Mouse (Mus musculus): Measurements from ENCODE around the gene Hacd3. TPM values are rescaled to one million over a fixed set of nuclear protein-coding genes. Genes with fewer than 3 reads are reported as not detected.
"Not testable (repeated sequence)": the region's sequence is repeated elsewhere in the genome, so short reads cannot be mapped to it uniquely, and the experiment has no call there.

Hacd3 gene
- polyA plus RNA-seq, 1 experiment from 2014 or later: 52.3 TPM

DNA sequence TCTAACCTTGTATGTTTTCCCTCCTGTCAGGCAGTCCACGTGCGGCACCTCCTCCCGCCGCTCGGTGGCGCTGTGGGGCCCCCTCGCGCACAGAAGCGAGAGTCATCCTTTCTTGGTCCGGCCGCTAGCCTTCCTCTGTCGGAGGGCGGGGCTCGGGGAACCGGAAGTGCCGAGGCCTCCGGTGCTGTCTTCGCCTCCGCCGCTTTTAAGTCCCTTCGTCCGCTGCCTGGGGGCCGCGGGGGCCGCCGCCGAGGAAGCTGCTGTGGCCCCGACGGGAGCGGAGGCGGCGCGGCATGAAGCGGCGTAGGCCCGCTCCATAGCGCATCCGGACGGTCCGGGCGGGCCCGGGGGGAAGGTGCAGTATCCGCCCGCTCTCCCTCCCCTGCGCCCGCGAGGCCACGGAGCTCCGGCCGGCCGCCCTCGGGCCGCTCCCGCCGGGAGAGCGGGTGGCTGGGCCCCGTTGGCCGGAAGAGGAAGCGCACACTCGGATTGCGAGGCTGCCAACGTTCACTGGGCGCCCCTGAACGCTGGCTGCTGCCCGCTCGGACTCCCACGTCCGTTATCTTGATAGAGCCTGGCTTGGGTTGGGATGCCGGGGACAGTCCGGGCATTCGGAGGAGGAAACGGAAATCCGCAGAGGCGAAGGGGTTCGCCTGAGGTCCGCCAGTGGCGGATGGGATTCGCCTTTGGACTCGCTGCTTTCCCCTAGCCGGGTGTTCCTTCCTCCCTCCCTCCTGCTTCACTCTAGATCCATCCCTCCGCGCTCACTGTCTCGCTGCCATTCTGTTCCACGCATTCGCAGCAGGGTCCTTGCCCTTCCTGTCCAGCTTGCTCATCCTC is 11.0 kb upstream of the Hacd3 start, which contains the start of gene Dpp8:
Gene Dpp8 (plus strand): TSS at position 146 of the 840 bp plus-strand sequence.
- H3K27me3 ChIP-seq (ENCODE audit: control insufficient read depth, insufficient read depth, low read length): no peaks in the 10 kb centered on the region
- H3K27ac ChIP-seq (ENCODE audit: low read length): peak within 1 kb of the TSS; percentile 95
- peak within 1 kb of the TSS; percentile 84 for H3K4me2 ChIP-seq (ENCODE audit: low read depth, low read length)
- H3K4me1 ChIP-seq (ENCODE audit: control insufficient read depth, insufficient read depth, low read length): peaks cover 12% of the 10 kb centered on the region
- H3K4me3 ChIP-seq (ENCODE audit: low read length): peak within 1 kb of the TSS; percentile 100
- H3K36me3 ChIP-seq (ENCODE audit: control insufficient read depth, insufficient read depth): no peaks in the 10 kb centered on the region
- WGBS: under 1% methylated on average over 85 of the region's 85 CpGs
- ATAC-seq (replicated peaks; ENCODE audit: extremely low read depth, insufficient read depth, low FRiP score): peak; percentile 92
- peak within 1 kb of the TSS; percentile 98 for H3K9ac ChIP-seq (ENCODE audit: low read length)
- H3K9me3 ChIP-seq (replicated peaks; ENCODE audit: control insufficient read depth, low read length): no peaks in the 10 kb centered on the region

DNA sequence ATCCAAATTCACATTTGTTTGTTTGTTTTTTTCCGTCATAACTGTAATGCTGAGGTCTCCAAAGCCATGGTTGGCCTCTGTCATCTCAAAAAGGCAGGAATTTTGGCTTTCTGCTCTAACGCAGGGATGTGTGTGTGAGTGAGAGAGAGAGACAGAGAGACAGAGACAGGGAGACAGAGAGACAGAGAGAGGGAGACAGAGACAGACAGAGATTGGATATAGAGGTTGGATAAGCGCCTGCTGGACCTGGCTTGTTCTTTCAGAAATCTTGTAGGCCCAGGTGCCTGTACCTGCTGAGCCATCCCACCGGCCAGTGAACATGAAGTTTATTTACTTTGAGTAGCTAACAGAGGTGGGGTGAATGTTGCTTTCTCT is 10.4 kb upstream of the Hacd3 start:
- Histone ChIP-seq H3K4me3 (ENCODE audit: low read length) (peak overlapping the region; percentile 100), H3K36me3 (ENCODE audit: control insufficient read depth, insufficient read depth) (no peaks in the 10 kb centered on the region), H3K9me3 (replicated peaks; ENCODE audit: control insufficient read depth, low read length) (no peaks in the 10 kb centered on the region), H3K4me2 (ENCODE audit: low read depth, low read length) (peak overlapping the region; percentile 50), H3K27ac (ENCODE audit: low read length) (no peak overlapping the region), H3K9ac (ENCODE audit: low read length) (peak overlapping the region; percentile 51), H3K27me3 (ENCODE audit: control insufficient read depth, insufficient read depth, low read length) (no peaks in the 10 kb centered on the region), H3K4me1 (ENCODE audit: control insufficient read depth, insufficient read depth, low read length) (peaks cover 12% of the 10 kb centered on the region)
- WGBS: 34% methylated on average over 4 of the region's 4 CpGs
- no peak for ATAC-seq (replicated peaks; ENCODE audit: extremely low read depth, insufficient read depth, low FRiP score)

DNA sequence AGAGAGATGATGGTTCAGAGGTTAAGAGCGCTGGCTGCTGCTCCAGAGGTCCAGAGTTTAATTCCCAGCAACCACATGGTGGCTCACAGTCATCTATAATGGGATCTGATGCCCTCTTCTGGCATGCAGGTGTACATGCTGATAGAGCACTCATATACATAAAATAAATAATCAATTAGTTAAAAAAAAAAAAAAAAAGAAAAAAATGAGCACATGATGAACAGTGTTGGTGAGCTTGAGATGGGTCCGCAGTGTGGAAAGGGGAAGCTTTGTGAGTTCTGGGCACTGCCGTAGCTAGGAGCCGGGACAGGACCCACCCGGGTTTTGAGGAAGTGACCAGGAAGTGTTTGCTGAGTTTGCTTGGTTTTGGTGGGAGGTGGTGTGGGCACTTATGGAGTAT is 9.9 kb upstream of the Hacd3 start:
- H3K4me2 ChIP-seq (ENCODE audit: low read depth, low read length); H3K27ac ChIP-seq (ENCODE audit: low read length); H3K9ac ChIP-seq (ENCODE audit: low read length); ATAC-seq (replicated peaks; ENCODE audit: extremely low read depth, insufficient read depth, low FRiP score); H3K4me1 ChIP-seq (ENCODE audit: control insufficient read depth, insufficient read depth, low read length); H3K27me3 ChIP-seq (ENCODE audit: control insufficient read depth, insufficient read depth, low read length); H3K36me3 ChIP-seq (ENCODE audit: control insufficient read depth, insufficient read depth); H3K4me3 ChIP-seq (ENCODE audit: low read length); H3K9me3 ChIP-seq (replicated peaks; ENCODE audit: control insufficient read depth, low read length): not testable (repeated sequence)
- 62% methylated on average over 5 of the region's 5 CpGs for WGBS

DNA sequence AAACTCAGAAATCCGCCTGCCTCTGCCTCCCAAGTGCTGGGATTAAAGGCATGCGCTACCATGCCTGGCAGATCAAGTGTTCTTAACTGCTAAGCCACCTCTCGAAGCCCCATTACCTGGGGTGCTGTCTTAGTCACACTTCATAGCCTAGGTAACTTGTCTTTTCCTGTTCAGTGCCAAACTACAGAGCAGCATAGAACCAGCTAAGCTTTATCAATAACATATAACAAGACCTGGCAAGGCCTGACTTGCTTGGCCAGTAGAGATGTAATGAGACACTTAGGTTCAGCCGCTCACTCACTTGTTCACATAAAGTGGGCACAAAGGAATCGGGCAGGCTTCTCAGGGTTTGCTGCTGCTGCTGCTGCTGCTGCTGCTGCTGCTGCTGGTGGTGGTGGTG is 6.8 kb upstream of the Hacd3 start:
- H3K4me3 ChIP-seq (ENCODE audit: low read length): no peak overlapping the region
- H3K9me3 ChIP-seq (replicated peaks; ENCODE audit: control insufficient read depth, low read length): no peaks in the 10 kb centered on the region
- no peak for ATAC-seq (replicated peaks; ENCODE audit: extremely low read depth, insufficient read depth, low FRiP score)
- H3K4me2 ChIP-seq (ENCODE audit: low read depth, low read length): no peak overlapping the region
- 91% methylated on average over 5 of the region's 5 CpGs for WGBS
- no peaks in the 10 kb centered on the region for H3K36me3 ChIP-seq (ENCODE audit: control insufficient read depth, insufficient read depth)
- H3K4me1 ChIP-seq (ENCODE audit: control insufficient read depth, insufficient read depth, low read length): peaks cover 7% of the 10 kb centered on the region
- H3K27ac ChIP-seq (ENCODE audit: low read length): no peak overlapping the region
- H3K27me3 ChIP-seq (ENCODE audit: control insufficient read depth, insufficient read depth, low read length): no peaks in the 10 kb centered on the region
- no peak overlapping the region for H3K9ac ChIP-seq (ENCODE audit: low read length)

- Histone ChIP-seq H3K27ac (ENCODE audit: low read length) (no peak overlapping the region), H3K36me3 (ENCODE audit: control insufficient read depth, insufficient read depth) (no peaks in the 10 kb centered on the region), H3K9ac (ENCODE audit: low read length) (no peak overlapping the region), H3K4me3 (ENCODE audit: low read length) (no peak overlapping the region), H3K4me2 (ENCODE audit: low read depth, low read length) (no peak overlapping the region), H3K27me3 (ENCODE audit: control insufficient read depth, insufficient read depth, low read length) (no peaks in the 10 kb centered on the region), H3K9me3 (replicated peaks; ENCODE audit: control insufficient read depth, low read length) (no peaks in the 10 kb centered on the region), H3K4me1 (ENCODE audit: control insufficient read depth, insufficient read depth, low read length) (peaks cover 7% of the 10 kb centered on the region)
- WGBS: 72% methylated on average over 7 of the region's 7 CpGs
- ATAC-seq (replicated peaks; ENCODE audit: extremely low read depth, insufficient read depth, low FRiP score): no peak
These were observed 5.7 kb upstream of the Hacd3 start for GRCm38 (mm10) chr9:65027241-65027640.

- no peak for ATAC-seq (replicated peaks; ENCODE audit: extremely low read depth, insufficient read depth, low FRiP score)
- Histone ChIP-seq H3K27ac (ENCODE audit: low read length) (no peak overlapping the region), H3K4me3 (ENCODE audit: low read length) (no peak overlapping the region), H3K9ac (ENCODE audit: low read length) (no peak overlapping the region), H3K4me1 (ENCODE audit: control insufficient read depth, insufficient read depth, low read length) (peaks cover 21% of the 10 kb centered on the region), H3K4me2 (ENCODE audit: low read depth, low read length) (no peak overlapping the region), H3K36me3 (ENCODE audit: control insufficient read depth, insufficient read depth) (no peaks in the 10 kb centered on the region), H3K27me3 (ENCODE audit: control insufficient read depth, insufficient read depth, low read length) (no peaks in the 10 kb centered on the region), H3K9me3 (replicated peaks; ENCODE audit: control insufficient read depth, low read length) (no peaks in the 10 kb centered on the region)
- WGBS: 88% methylated on average over 3 of the region's 3 CpGs
These were observed 2.0 kb upstream of the Hacd3 start for GRCm38 (mm10) chr9:65023447-65023846.

GRCm38 (mm10) chr9:65022580-65023135 is 1.2 kb upstream of the Hacd3 start:
- Histone ChIP-seq H3K9ac (ENCODE audit: low read length) (no peak overlapping the region), H3K4me1 (ENCODE audit: control insufficient read depth, insufficient read depth, low read length) (peaks cover 21% of the 10 kb centered on the region), H3K36me3 (ENCODE audit: control insufficient read depth, insufficient read depth) (no peaks in the 10 kb centered on the region), H3K27ac (ENCODE audit: low read length) (no peak overlapping the region), H3K4me2 (ENCODE audit: low read depth, low read length) (no peak overlapping the region), H3K4me3 (ENCODE audit: low read length) (no peak overlapping the region), H3K9me3 (replicated peaks; ENCODE audit: control insufficient read depth, low read length) (no peaks in the 10 kb centered on the region), H3K27me3 (ENCODE audit: control insufficient read depth, insufficient read depth, low read length) (no peaks in the 10 kb centered on the region)
- no peak for ATAC-seq (replicated peaks; ENCODE audit: extremely low read depth, insufficient read depth, low FRiP score)
- 52% methylated on average over 4 of the region's 4 CpGs for WGBS

GRCm38 (mm10) chr9:65021887-65022579 is 540 bp upstream of the Hacd3 start:
- 23% methylated on average over 9 of the region's 9 CpGs for WGBS
- ATAC-seq (replicated peaks; ENCODE audit: extremely low read depth, insufficient read depth, low FRiP score): peak; percentile 7; the same call in 1 of the 2 replicates

DNA sequence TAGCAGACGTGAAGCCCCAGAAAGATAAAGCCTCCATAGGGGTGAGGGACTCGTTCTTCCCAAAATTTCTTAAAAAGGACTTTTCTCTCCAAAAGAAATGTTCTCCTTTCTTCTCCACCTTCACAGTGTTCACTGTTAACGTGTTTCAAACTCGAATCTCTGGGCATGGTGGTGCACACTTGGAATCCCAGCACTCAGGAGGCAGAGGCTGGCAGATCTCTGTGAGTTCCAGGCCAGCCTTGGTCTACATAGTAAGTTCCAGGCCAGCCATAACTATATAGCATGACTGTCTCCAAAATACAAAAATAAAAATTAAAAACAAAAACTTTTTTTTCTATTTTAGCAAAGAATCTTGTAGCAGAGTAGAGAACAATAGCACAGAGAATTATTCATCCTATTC is 1.4 kb downstream of the Hacd3 start:
- peaks cover 38% of the 10 kb centered on the region for H3K4me1 ChIP-seq (ENCODE audit: control insufficient read depth, insufficient read depth, low read length)
- ATAC-seq (replicated peaks; ENCODE audit: extremely low read depth, insufficient read depth, low FRiP score): no peak
- no peaks in the 10 kb centered on the region for H3K27me3 ChIP-seq (ENCODE audit: control insufficient read depth, insufficient read depth, low read length)
- 51% methylated on average over 4 of the region's 4 CpGs for WGBS
- peak overlapping the region; percentile 88 for H3K4me2 ChIP-seq (ENCODE audit: low read depth, low read length)
- H3K36me3 ChIP-seq (ENCODE audit: control insufficient read depth, insufficient read depth): no peaks in the 10 kb centered on the region
- H3K4me3 ChIP-seq (ENCODE audit: low read length): no peak overlapping the region
- H3K27ac ChIP-seq (ENCODE audit: low read length): no peak overlapping the region
- H3K9me3 ChIP-seq (replicated peaks; ENCODE audit: control insufficient read depth, low read length): no peaks in the 10 kb centered on the region
- H3K9ac ChIP-seq (ENCODE audit: low read length): no peak overlapping the region

More at GRCm38 (mm10) chr9:65021887-65022579, 540 bp upstream of the Hacd3 start:
- Histone ChIP-seq H3K27ac (ENCODE audit: low read length) (peak overlapping the region; percentile 81), H3K4me1 (ENCODE audit: control insufficient read depth, insufficient read depth, low read length) (peaks cover 21% of the 10 kb centered on the region), H3K4me2 (ENCODE audit: low read depth, low read length) (peak overlapping the region; percentile 68), H3K4me3 (ENCODE audit: low read length) (peak overlapping the region; percentile 78), H3K36me3 (ENCODE audit: control insufficient read depth, insufficient read depth) (no peaks in the 10 kb centered on the region), H3K9ac (ENCODE audit: low read length) (peak overlapping the region; percentile 76), H3K27me3 (ENCODE audit: control insufficient read depth, insufficient read depth, low read length) (no peaks in the 10 kb centered on the region), H3K9me3 (replicated peaks; ENCODE audit: control insufficient read depth, low read length) (no peaks in the 10 kb centered on the region)
